Mouse (Mus musculus): ENCODE data around the gene Tmem60.
A peak's percentile ranks its signal among the peaks of the same experiment; 100 is the strongest.

Gene Tmem60

DNA sequence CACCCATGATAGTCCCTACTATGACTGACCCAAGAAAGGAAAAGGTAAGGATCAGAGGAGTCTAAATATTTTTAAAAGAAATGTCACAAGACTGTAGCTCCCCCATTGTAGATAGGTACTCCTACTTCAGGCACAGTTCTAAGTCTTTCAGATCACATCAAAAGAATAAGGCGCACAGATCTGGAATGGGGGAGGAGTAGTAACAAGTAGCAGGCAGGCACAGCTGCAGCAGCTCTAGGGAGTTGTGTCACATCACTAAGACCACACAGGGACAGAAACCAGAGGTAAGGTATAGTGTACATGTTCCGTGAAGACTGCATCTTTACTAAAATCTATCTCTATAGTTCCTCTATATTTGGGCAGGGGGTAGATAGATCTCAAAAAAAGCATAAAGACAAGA is 29.8 kb downstream of the Tmem60 start:
- no peak for DNase-seq

GRCm38 (mm10) chr5:20913372-20914275 is 31.6 kb downstream of the Tmem60 start:
- peak; percentile 50 for DNase-seq

- DNase-seq: no peak
Measured at GRCm38 (mm10) chr5:20918967-20919366, 37.0 kb downstream of the Tmem60 start.

DNA sequence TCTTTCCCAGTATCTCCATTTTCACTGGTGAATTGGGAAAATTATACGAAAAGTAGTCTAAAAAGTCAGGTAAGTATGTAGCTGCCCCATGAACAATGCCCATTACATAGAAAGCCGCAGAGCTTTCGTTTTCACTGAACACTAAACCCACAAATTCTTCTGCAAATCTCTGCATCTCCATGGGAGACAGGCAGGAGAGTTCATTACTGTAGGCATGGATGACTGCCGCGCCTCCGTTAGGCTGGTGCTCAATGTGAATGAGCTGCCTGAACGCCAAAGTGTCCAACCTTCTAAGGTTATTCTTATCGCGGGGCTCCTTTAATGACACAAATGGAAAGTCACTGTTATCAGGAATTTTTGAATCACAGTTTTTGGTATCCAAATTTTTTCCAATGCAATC is 37.6 kb downstream of the Tmem60 start:
- DNase-seq: no peak

DNA sequence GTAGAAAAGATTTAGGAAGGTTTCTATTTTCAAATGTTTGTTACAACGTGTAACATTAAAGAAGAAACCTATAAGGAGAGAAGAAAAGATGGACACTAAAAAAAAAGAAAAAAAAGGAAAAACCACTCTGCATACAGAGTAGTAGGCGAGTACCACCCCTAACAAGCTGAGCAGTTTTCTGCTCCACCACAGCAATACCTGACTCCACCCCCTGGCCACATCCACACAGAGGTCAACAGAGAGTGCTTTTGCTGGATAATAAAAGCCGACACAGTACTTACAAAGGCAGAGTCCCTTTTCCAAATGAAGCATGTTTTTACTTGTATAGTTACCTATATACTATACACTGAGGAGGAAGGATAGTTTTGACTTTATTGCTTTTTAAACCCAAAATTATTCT is 42.6 kb downstream of the Tmem60 start:
- no peak for DNase-seq

GRCm38 (mm10) chr5:20925451-20925850 is 43.5 kb downstream of the Tmem60 start:
- DNase-seq: no peak

- DNase-seq: no peak
Measured at GRCm38 (mm10) chr5:20929669-20930151, 47.7 kb downstream of the Tmem60 start.

GRCm38 (mm10) chr5:20930430-20930829 is 48.4 kb downstream of the Tmem60 start:
- DNase-seq: no peak

DNA sequence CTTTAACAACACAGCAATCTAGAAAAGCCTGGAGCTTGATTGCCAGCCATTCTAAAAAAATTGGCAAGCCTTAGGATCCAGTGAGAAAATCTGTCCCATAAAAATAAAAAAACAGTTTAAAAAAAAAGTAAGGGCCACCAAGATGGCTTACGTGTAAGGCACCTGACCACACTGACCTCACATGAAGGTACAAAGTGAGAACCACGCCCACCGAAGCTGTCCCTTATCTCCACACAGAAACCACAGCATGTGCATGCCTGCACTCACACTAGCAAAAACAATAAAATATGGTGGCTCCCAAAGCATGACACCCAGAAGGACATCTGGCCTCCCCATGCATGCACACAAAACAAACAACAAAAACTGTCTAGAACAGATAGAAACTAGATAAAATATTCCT is 49.3 kb downstream of the Tmem60 start:
- DNase-seq: no peak

DNA sequence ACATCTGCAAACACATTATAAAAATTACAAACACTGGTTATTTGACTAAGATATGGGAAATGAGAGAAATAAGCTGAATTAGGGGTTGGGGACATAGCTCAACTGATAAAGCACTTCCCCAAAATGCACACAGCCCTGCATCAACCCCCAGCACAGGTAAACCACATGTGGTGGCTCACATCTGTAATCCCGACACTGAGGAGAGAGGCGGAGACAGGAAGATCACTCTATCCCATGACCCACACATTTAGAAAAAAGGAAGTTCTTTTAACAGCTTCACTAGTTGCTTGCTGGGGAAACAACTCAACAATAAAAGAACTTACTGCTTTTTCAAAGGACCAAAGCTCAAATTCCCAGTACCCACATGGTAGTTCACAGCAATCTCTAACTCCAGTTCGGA is 50.6 kb downstream of the Tmem60 start:
- no peak for DNase-seq

DNA sequence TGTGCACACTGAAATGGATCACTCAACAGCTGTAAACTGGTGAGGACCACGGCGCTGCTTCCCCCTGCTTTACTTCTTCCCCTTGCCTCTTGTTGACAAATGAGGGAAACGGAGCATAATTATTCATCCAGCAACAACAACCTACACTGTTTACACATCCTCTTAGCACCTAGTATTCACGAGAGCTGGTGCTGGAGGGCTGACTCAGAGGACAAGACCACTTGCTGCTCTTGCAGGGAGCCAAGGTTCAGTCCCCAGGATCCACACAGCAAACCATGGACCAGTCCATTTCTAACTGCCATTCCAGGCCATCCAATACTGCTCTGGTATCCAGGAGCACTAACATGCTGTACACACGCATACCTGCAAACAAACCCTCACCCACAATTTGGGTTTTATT is 53.9 kb downstream of the Tmem60 start:
- no peak for DNase-seq
